Mouse (Mus musculus) megakaryocyte, embryonic 14.5 days (primary cell): ENCODE data around the gene Dnaic2.

Experiments
- FLI1 ChIP-seq: IDR thresholded peaks from 2 replicates; pipeline ENCODE4 v1.6.1; 2012; ENCODE audit warnings: low read length, inconsistent platforms, mixed read lengths
- GATA1 ChIP-seq: IDR thresholded peaks from 3 replicates; pipeline ENCODE4 v1.6.1; 2012; ENCODE audit warnings: mixed read lengths, low read length, inconsistent platforms, borderline replicate concordance

- TF ChIP-seq GATA1 = no peak
- no peak for TF ChIP-seq FLI1
Observed at GRCm38 (mm10) chr11:114683722-114684621, 43.2 kb upstream of the Dnaic2 start.
